Mouse (Mus musculus): Measurements from ENCODE around the gene Tbx22. TPM values are rescaled to one million over a fixed set of nuclear protein-coding genes. Genes with fewer than 3 reads are reported as not detected.

The Tbx22 gene
- polyA plus RNA-seq (2012; rRNA removed) = not detected in 2 replicates

DNA sequence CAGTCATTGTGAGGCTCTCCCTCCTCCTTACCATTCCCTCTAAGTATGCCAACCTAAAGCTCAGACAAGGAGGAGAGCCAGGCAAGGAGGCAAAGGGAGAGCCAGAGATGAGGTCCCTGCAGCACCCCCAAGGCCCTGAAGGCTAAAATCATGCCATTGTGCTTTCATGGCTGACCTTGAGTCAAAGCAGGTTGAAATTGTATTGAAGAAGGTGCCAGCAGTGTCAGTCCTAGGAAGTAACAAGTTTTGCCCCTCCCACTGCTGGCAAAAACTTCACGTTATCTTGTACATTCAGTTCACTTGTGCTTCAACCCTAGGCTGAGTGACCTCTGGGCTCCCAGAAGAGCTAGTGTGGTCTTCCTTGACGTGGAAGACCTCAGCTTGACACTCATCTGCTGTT is at the start of gene Tbx22:
Tbx22 (plus strand) TSS at position 301 of the 400 bp plus-strand sequence.
- 46% methylated on average over 2 of the region's 2 CpGs for WGBS
- H3K4me1 ChIP-seq (ENCODE audit: control insufficient read depth, insufficient read depth, low read length) = no peaks in the 10 kb centered on the region
- no peak for TF ChIP-seq CTCF (IDR thresholded peaks at IDR 0.05; ENCODE audit: borderline replicate concordance, insufficient read depth, low read depth, low read length)
- no peaks in the 10 kb centered on the region for H3K27me3 ChIP-seq (ENCODE audit: control insufficient read depth, insufficient read depth, low read length)
- DNase-seq = no peak
- H3K27ac ChIP-seq (ENCODE audit: insufficient read depth, low read length) = no peak within 1 kb of the TSS
- H3K4me3 ChIP-seq (replicated peaks; ENCODE audit: insufficient read depth, low read depth, low read length) = no peak within 1 kb of the TSS

DNA sequence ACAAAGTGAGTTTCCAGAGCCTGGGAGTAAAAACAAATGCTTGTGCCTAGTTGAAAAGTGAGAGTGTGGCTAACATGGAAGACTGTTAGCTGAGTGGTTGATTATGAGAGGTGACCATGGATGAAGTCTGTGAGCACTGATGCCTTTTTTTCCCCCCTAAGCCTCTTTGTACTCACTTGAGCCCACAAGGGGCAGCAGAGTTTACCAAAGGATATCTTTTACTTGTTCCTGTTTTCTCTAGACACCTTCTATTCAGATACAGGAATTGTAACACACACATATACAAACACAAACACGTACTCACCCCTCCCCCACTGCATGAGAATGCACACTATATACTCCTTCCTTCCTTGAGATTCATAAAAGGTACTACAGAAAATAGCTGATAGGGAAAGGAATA is 913 bp downstream of the Tbx22 start:
- TF ChIP-seq POLR2A (IDR thresholded peaks at IDR 0.05; ENCODE audit: borderline replicate concordance, insufficient read depth, low read length) (no peak), CTCF (IDR thresholded peaks at IDR 0.05; ENCODE audit: borderline replicate concordance, insufficient read depth, low read depth, low read length) (no peak)
- Histone ChIP-seq H3K27me3 (ENCODE audit: control insufficient read depth, insufficient read depth, low read length) (no peaks in the 10 kb centered on the region), H3K4me1 (ENCODE audit: control insufficient read depth, insufficient read depth, low read length) (no peaks in the 10 kb centered on the region), H3K4me3 (replicated peaks; ENCODE audit: insufficient read depth, low read depth, low read length) (no peak overlapping the region), H3K27ac (ENCODE audit: insufficient read depth, low read length) (no peak overlapping the region)
- WGBS = 18% methylated on average over 1 of the region's 1 CpGs
- no peak for DNase-seq

- Histone ChIP-seq H3K27ac (ENCODE audit: insufficient read depth, low read length) (no peak overlapping the region), H3K27me3 (ENCODE audit: control insufficient read depth, insufficient read depth, low read length) (no peaks in the 10 kb centered on the region), H3K4me3 (replicated peaks; ENCODE audit: insufficient read depth, low read depth, low read length) (no peak overlapping the region), H3K4me1 (ENCODE audit: control insufficient read depth, insufficient read depth, low read length) (no peaks in the 10 kb centered on the region)
- TF ChIP-seq POLR2A (IDR thresholded peaks at IDR 0.05; ENCODE audit: borderline replicate concordance, insufficient read depth, low read length) (no peak), CTCF (IDR thresholded peaks at IDR 0.05; ENCODE audit: borderline replicate concordance, insufficient read depth, low read depth, low read length) (no peak)
- DNase-seq = no peak
- WGBS = 3% methylated on average over 10 of the region's 10 CpGs
These were observed 11.4 kb downstream of the Tbx22 start for GRCm38 (mm10) chrX:107679203-107679602.

- TF ChIP-seq CTCF (IDR thresholded peaks at IDR 0.05; ENCODE audit: borderline replicate concordance, insufficient read depth, low read depth, low read length) = no peak
- TF ChIP-seq POLR2A (IDR thresholded peaks at IDR 0.05; ENCODE audit: borderline replicate concordance, insufficient read depth, low read length) = no peak
- DNase-seq = no peak
- Histone ChIP-seq H3K4me3 (replicated peaks; ENCODE audit: insufficient read depth, low read depth, low read length) (no peak overlapping the region), H3K27me3 (ENCODE audit: control insufficient read depth, insufficient read depth, low read length) (no peaks in the 10 kb centered on the region), H3K4me1 (ENCODE audit: control insufficient read depth, insufficient read depth, low read length) (no peaks in the 10 kb centered on the region), H3K27ac (ENCODE audit: insufficient read depth, low read length) (no peak overlapping the region)
- WGBS = 85% methylated on average over 1 of the region's 1 CpGs
These were observed 40.8 kb downstream of the Tbx22 start for GRCm38 (mm10) chrX:107708584-107708983.

DNA sequence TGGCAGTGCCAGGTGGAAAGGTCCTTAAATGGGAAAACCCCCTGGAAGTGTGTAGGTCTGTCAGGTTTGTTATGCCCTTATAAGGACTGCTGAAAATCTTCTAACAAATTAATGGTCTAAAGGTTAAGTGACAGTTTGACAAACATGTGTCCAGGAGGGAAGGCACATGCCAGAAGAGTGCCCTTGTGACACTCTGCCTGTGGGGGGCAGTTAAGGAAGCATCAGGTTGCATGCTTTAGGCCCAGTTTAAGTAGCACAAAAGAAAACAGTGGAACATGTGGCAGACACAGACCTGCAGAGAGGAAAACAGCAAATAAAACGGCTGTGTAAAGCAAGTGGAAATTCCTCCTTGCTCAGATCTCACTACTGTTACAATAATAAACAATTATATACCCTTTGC is 55.8 kb downstream of the Tbx22 start:
- TF ChIP-seq POLR2A (IDR thresholded peaks at IDR 0.05; ENCODE audit: borderline replicate concordance, insufficient read depth, low read length) = no peak
- no peak for TF ChIP-seq CTCF (IDR thresholded peaks at IDR 0.05; ENCODE audit: borderline replicate concordance, insufficient read depth, low read depth, low read length)
- Histone ChIP-seq H3K4me3 (replicated peaks; ENCODE audit: insufficient read depth, low read depth, low read length) (no peak overlapping the region), H3K27ac (ENCODE audit: insufficient read depth, low read length) (no peak overlapping the region), H3K4me1 (ENCODE audit: control insufficient read depth, insufficient read depth, low read length) (no peaks in the 10 kb centered on the region), H3K27me3 (ENCODE audit: control insufficient read depth, insufficient read depth, low read length) (no peaks in the 10 kb centered on the region)
- DNase-seq = no peak
- 4% methylated on average over 1 of the region's 1 CpGs for WGBS

Other genes with a start within 250 kb of the Tbx22 start
- not detected in 2 replicates for gene Tent5d, start 124.6 kb downstream of the Tbx22 start, polyA plus RNA-seq (2012; rRNA removed)
- 18.8 and 19.4 TPM in 2 replicates for gene 2610002M06Rik, start 148.4 kb downstream of the Tbx22 start, polyA plus RNA-seq (2012; rRNA removed)